Mouse (Mus musculus): ENCODE measurements around the gene Pde2a. TPM values are rescaled to one million over a fixed set of nuclear protein-coding genes. Genes with fewer than 3 reads are reported as not detected.

Pde2a gene
- total RNA-seq, 2 experiments from 2014 or later, result 6.0 to 19.4 TPM

DNA sequence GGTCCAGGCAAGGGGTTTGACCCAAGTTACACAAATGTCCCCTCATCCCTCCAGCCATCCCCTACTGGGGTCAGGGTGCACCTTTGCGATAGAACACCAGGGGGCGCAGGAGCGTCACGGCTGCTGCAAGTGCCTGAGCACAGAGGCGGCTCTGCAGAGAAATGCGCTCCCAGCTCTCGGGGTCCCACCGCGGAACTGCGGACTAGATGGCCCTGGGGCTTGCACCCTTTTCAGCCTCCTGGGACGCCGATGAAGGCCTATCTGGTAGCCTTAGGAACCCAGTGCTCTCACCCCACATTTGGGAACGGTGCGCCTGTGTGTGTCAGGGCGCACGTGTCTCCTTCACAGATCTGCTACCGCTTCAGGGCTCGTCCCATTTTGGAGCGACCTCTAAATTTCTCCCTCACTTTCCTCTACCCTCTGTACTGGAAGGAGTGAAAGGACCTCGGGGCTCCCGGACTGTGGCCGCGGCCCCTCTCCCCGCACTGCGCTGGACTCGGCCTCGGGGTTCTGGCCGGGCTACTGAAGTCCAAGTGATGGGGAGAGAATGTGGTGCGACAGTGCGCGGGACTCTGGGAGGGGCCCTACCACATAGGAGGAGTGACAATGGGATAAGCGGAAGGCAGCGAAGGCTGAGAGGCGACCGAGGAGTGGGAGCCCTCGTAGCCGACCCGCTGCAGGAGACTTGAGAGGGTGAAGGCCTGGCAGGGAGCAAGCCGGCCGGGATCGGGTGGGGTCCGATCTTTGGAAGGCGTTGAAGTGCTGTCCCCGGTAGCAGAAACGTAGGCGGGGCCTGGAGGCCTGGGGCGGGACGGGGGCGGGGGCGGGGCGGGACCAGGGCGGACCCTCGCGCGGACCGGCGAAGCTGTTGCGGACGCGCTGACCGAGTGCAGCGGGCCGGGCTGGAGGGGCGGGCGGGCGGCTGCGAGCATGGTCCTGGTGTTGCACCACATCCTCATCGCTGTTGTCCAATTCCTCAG is 29.2 kb downstream of the Pde2a start:
- peak; percentile 86 for ATAC-seq (replicated peaks; ENCODE audit: low FRiP score, low TSS enrichment, poor library complexity, severe bottlenecking)

DNA sequence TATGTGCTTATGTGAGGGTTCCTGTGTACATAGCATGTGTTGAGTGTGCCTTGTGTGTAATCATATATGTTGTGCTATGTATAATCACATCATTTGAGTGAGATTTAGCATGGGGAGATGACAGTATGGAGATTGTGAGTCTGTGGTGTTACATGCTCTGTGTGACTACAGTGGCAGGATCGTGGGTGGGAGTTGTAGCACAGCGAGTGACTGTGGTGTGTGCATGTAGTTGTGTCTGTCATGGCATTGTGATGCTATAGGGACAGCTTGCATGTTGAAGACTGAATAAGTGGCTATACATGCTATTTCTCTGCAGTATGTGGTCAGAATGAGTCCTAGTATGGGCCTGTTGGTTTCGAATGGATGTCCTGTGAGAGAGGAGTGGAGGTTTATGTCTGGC is 31.2 kb downstream of the Pde2a start:
- ATAC-seq (replicated peaks; ENCODE audit: low FRiP score, low TSS enrichment, poor library complexity, severe bottlenecking), result no peak

DNA sequence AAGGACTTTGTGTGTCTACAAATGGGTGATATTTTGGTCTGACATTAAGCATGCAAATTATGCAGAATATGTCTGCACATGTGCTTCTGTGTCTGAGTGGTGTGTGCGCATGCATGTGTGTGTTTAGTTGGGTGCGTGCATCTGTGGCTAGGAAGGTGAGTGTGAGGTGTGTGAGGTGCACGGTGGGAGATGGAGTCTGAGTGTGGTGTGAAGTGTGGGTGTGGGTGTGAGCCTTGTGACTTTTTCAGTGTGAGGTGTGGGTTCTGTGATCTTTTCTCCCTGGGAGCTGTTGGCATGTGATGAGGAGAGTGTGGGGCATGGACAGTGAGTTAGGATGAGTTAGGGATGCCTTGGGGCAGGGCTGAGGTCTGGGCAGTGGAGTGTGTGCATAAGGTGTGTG is 31.8 kb downstream of the Pde2a start:
- ATAC-seq (replicated peaks; ENCODE audit: low FRiP score, low TSS enrichment, poor library complexity, severe bottlenecking), result no peak

DNA sequence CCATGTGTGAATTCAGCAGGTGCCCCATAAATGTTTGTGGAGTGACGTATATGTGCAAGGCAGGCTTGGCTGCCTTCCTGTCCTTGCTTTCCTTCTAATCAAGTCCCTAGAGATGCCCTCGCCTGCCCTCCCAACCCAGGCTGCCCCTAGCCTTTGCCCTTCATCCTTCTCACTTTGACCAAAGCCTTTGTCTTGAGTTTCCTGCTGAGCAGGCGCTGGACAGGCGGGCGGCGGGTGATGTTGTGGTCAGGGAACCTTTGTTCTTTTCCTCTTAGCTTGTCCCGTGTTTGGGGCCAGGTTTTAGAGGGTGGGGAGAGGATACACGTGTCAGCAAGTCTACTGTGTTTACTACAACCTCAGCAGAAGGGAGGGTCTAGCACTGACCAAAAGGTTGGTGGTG is 32.2 kb downstream of the Pde2a start:
- no peak for ATAC-seq (replicated peaks; ENCODE audit: low FRiP score, low TSS enrichment, poor library complexity, severe bottlenecking)

DNA sequence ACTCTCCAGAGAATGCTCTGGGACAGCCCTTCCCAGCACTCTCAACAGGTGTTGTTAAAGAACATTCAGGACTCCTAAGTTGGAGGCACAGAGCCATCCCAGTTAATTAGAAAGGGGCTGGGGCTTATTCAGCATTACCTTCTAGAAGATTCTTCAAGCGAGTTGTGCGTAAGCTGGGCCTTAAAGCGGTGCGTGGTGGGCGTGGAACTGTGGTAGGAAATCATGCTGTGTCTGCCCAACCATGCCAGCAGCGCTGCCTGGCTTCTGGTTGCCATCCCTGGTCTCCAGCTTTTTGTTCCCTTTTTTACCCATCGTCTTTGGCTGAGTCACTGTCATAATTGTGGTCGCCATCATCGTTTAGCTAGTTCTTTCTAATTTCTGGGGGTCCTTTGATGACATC is 33.0 kb downstream of the Pde2a start:
- no peak for ATAC-seq (replicated peaks; ENCODE audit: low FRiP score, low TSS enrichment, poor library complexity, severe bottlenecking)

DNA sequence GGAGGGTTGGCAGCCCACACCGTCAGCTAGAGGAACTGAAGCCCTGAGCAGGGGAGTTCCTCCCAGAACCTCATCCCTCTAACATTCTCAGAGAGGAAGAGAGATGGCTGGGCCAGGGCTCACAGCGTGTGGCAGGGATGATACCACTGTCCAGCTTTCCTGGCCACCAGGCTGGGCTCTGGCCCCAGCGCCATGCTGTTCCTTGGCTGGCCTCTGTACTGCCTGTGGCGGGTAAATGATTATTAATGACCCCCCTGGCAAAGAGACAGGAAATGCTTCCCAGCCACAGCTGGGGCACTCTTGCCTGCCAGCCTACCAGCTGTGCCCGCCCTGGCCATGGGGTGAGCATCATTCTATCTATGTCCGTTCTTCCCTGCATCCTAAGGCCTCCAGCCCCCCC is 33.6 kb downstream of the Pde2a start:
- ATAC-seq (replicated peaks; ENCODE audit: low FRiP score, low TSS enrichment, poor library complexity, severe bottlenecking), result no peak

DNA sequence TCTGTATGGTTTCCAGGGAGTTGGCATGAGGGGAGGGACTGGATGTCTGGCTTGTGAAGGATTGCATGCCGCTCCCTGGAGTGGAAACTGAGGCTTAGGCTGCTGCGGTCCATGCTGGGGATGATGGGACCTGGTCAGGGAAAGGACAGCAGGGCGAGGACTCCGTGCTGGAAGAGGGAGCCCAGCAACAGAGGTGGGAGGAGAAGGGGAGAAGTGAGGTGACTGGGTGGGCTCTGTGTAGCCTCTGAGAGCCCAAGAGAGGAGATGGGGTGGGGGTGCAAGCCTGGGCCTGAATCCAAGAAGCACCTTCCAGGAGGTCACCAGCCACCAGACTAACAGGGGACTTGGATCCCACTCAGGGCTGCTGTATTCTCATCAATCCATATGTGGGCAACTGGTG is 34.8 kb downstream of the Pde2a start:
- ATAC-seq (replicated peaks; ENCODE audit: low FRiP score, low TSS enrichment, poor library complexity, severe bottlenecking), result no peak

DNA sequence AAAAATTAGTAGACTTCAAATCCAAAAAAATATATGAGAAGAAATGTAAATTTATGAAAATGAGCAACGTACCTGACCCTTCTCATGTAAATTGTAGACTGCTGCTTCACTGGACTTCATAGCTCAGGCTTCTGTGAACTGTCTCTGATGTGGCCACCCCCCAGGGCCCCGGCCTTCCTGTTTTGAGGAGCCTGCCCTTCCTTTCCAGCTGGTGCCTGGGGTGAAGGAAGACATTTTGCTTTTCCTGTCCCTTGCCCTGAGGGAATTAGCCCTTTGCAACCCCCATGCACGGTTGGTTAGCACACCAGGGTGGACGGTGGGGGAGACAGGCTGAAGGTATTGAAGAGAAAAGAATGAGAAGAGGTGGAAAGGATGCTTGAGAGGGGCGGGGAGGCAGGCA is 35.3 kb downstream of the Pde2a start:
- ATAC-seq (replicated peaks; ENCODE audit: low FRiP score, low TSS enrichment, poor library complexity, severe bottlenecking), result no peak

DNA sequence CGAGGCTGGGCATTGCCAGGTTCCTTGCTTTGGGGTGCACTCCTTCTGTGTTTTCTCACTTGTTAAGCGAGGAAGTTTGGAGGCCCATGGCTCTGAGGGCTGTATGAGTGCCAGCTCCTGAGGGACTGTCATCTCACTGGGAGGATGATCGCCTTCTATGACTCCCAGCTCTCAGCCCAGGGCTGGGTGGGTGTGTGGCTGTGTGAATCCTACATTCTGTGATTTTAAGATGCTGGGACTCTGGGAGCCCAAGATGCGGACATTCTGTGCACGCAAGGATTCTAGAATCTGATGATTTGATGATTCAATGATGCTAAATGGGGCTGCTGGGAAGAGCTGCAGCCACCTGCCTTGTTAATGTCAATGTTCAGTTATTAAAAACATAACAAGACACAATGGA is 35.8 kb downstream of the Pde2a start:
- ATAC-seq (replicated peaks; ENCODE audit: low FRiP score, low TSS enrichment, poor library complexity, severe bottlenecking), result no peak

DNA sequence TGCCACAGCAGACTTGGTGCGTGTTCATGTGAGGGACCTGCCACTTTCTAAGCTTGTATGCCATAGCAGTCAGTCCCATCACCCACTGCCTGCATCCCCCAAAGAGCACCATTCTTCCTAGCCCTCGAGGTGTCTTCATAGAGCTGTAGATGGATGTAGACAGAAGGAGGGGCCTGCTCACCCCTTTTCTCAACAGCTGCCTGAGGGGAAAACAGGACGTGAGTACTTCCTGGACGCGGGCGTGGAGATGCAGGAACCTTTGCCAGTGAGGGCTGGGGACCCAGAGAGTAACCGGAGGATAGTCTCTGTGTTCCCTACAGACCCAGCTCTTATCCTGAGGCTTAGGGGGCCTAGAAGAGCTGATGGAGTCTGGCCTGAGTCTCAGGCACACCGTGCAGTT is 36.3 kb downstream of the Pde2a start:
- no peak for ATAC-seq (replicated peaks; ENCODE audit: low FRiP score, low TSS enrichment, poor library complexity, severe bottlenecking)

DNA sequence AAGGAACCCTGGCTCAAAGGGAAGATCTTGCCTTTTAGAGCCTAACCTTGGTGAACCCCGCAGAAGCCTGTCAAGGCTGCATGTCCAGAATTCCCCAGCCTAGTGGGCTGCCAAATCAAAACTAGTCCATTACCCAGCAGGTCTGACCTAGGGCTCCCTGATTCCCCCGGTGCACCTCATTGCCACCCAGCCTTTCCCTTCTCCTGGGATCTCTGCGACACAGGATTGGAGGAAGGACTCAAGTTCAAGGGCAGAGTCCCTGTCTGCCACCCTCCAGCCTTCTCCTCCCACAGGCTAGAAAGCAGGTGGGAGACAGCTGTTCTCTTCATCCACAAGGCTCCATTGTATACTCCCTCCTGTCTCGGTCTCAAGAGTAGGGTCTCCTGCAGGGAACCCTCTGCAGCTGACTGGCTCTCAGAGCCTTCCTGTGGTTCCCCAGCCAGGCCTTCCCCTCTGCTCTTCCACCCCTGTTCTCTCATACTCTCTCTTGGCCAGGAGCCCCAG is 36.8 kb downstream of the Pde2a start:
- ATAC-seq (replicated peaks; ENCODE audit: low FRiP score, low TSS enrichment, poor library complexity, severe bottlenecking), result no peak

DNA sequence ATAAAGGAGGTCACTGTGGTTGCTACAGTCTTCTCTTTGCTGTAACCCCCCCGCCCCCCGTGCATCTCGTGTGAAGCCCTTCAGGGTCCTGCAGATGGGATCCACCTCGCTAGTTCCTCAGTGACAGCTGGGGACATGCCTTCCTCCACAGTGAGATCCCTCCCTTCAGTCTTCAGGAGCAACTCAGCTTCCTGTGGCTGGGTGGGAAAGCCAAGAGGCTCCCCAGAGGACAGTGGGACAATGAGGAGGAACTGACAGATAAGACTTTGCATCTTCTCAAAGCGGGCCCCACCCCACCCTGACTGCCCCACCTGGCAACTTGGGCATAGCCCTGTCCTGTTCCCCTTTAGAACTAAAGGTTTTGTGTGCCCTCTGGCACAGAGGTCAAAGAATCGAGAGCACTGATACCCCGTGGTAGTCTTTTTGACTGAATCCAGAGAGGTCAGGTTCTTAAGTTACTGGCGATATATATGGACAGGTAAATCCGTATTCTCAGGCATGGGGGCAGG is 37.9 kb downstream of the Pde2a start:
- ATAC-seq (replicated peaks; ENCODE audit: low FRiP score, low TSS enrichment, poor library complexity, severe bottlenecking), result no peak

DNA sequence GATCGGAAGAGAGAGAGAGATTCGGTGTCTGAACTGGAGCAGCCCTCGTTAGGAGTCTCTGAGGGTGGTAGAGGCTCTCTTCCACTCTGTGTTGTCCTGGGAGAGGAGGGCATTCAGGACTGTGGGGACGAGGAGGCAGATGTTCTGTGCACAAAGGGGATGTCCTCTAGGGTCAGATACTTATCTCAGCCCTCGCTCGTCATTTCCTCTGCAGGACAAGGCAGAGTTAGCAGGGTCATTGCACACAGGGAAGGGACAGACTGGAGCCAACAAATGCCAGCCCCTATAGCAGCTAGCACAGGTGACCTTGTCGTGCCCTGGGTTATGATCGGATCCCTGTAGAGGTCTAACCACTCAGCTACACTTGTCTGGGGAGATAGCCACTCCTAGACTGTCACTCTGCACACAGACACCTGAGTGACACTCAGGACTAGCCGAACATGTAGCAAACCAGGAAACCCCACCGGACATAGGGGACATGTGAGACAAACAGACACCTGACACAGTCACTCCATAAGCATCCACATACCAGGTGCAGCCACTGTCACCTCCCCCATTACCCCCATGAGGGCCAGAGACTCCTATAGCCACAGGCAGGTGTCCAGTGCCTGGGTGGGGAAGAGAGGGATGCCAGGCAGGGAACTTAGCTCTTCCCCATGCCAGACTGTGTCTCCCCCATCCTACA is 38.6 kb downstream of the Pde2a start:
- ATAC-seq (replicated peaks; ENCODE audit: low FRiP score, low TSS enrichment, poor library complexity, severe bottlenecking), result no peak

DNA sequence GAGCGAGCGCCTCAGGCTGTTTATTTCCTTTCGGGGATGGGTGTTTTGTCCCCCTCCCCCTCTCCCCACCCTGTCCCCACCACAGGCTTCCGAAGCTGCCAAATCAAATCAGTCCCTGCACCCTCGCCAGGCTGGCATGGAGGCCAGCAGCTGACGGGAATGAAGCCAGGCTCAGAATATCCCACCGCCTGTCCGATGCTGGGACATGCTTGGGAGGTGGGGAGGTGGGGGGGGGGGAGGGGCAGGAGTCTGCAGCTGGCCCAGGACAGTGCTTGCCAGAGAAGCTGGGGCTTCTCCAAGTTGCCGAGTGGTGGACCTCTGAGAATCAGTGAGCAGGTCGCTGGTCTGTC is 39.1 kb downstream of the Pde2a start:
- ATAC-seq (replicated peaks; ENCODE audit: low FRiP score, low TSS enrichment, poor library complexity, severe bottlenecking), result no peak

DNA sequence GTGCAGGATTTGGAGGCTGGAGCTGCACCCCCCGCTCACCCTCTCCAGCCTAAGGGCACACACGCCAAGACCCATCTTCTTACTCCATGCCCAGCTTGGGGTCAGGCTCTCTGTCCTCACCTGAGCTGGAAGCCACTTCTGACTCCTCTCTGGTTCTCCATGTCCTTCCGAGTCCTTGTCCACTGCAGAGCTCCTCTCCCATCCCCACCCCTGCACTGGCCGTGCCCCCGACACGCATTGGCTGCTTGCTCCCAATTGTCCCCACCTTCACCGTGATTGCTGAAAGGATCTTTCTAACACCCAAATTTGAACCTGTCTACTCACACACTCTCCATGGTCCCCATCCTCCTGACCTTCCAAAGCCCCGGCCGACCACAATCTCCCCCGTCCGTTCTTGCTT is 40.1 kb downstream of the Pde2a start:
- ATAC-seq (replicated peaks; ENCODE audit: low FRiP score, low TSS enrichment, poor library complexity, severe bottlenecking), result no peak

DNA sequence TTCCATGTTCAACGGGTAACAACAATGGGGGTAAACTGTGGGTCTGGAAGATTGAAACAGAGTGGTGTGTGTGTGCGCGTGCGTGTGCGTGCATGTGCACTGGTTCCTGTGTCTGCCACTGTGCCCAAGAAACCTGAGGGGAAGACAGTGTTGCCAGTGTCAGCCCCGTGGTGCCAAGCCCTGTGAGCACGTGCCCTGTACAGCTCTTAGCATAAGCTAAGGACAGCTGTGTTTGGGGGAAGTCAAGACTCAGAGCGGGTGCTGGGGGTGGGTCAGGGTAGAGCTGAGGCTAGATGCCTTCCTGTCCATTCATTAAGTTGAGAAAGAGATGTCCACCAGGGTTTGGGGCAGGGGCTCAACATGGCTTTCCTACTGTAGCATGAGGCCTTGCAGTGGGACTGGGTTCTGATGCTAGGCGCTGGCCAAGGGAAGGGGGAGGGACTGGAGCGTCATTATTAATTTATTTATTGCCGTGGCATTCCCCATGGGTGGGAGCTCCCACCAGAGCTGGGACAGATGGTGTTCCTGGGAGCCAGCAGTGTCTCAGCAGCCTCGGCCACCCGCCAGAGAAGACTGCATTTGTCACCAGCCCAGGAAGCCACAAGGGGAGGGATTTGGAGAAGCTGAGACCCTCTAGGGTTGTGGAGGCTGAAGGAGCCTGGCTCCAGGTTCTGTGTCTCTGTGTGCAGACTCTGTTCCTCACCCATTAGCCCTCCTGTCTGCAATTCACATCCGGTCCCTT is 41.0 kb downstream of the Pde2a start:
- no peak for ATAC-seq (replicated peaks; ENCODE audit: low FRiP score, low TSS enrichment, poor library complexity, severe bottlenecking)

DNA sequence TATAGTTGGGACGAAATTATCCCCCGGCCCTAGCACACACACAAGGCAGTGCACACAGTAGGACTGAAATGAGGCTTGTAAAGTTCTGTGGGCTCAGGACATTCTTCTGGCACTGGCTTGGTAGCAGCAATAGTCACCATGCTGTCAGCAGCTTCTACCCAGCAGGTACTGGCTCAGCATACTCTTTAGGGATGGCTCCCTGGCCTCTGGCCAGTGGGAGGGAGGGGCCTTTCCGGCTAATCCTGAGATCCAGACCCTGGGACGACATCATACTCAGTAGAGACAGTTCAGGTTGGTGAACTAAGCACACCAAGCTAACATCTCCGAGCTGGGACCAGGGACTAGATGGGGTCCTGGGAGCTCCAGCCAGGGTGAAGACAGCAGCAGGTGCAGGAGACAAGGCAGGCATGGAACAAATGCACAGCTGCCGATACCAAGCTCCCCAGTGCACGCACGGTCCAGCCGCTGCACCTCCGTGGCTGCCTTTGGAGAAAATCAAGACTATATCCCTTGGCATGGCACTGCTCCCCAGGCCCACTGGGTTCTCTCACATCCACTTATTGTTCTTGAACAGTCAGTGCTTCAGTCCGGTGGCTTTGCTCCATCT is 42.3 kb downstream of the Pde2a start:
- ATAC-seq (replicated peaks; ENCODE audit: low FRiP score, low TSS enrichment, poor library complexity, severe bottlenecking), result no peak

DNA sequence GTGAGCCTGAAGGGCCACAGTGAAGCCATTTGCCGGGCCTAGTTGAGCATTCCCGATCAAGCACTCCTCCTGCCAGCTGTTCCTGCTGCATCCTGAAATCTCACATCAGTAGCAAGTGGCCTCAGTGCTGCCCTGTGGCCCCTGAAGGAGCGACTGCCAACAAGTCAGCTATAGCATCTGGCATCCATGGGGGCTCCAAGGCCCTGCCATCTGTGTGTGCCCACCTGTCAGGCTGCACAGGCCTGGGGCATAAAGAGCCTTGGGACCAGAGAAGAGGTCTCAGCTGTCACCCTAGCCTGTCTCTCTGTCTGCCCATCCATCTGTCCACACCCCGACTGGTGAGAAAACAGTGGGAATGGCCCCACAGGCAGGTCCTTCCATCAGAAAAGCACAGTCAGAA is 43.4 kb downstream of the Pde2a start:
- ATAC-seq (replicated peaks; ENCODE audit: low FRiP score, low TSS enrichment, poor library complexity, severe bottlenecking), result no peak

DNA sequence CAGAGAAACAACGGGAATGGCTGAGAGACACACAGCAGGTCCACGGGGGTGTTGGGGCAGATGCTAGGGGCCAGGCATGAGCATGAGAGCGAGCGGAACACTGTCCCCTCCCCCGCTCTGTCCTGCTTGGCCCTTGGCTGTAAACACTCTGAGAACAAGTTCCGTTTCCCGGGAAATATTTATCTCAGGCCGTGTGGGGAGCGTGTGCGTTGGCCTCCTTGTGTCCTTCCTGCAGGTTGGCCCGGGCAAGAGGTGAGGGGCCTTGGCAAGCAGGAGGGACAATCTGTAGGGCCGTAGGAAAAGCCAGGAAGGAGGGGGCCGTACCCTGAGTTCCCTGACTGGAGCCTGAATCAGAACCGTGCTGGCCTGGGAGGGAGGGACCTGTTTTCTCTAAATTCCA is 43.9 kb downstream of the Pde2a start:
- no peak for ATAC-seq (replicated peaks; ENCODE audit: low FRiP score, low TSS enrichment, poor library complexity, severe bottlenecking)
